Mouse (Mus musculus) ES-Bruce4 (cell line): Measurements from ENCODE around the gene Tbxas1.

Experiments used
- CTCF ChIP-seq: IDR thresholded peaks from one replicate; pipeline ENCODE4 v1.8.1; 2011; ENCODE audit warnings: low read depth, low read length
- EP300 ChIP-seq: IDR thresholded peaks from 2 replicates; pipeline ENCODE4 v1.6.1; 2011; ENCODE audit warnings: low read depth, low read length; ENCODE audit not compliant: insufficient read depth
- POLR2A ChIP-seq: IDR thresholded peaks from one replicate; pipeline ENCODE4 v1.8.1; 2011; ENCODE audit warnings: low read length; ENCODE audit not compliant: insufficient read depth

DNA sequence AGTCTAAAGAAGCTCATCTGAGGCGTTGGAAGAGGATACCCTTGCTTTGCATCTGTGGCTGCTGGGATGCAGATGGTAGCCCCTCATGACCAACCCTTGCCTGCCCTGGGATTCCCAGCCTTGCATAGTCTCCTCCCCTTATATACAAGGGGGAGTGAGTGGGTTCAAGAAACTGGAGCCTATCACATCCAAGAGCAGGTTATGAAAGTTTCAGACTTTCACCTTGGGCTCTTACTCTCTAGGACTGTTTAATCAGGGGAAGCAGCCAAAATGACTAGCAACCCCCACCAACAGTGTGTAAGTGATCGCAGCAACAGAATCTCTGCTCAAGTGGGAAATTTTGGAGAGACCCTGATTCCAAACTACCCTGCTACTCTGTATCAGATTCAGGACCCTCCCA, 60.8 kb downstream of the Tbxas1 start:
- TF ChIP-seq POLR2A, result no peak
- TF ChIP-seq CTCF, result no peak
- TF ChIP-seq EP300, result no peak
